Comparison of ENCODE assay signal across 25 mouse cellular contexts in genomic region chr1:127250313-127250712, GRCm38 (mm10).
"Had no signal": no experiment of that assay in that cellular context is flagged by ENCODE, and none has a peak within 500 bp of the region (broad histone marks: within the 10 kb centered on the region; RNA-seq: fewer than 3 reads in every experiment).

No protein-coding gene starts in this region.

- H3K27ac ChIP-seq: gastrocnemius, adult 2 months; heart, adult 2 months; heart, embryonic 13.5 days; heart, embryonic 15.5 days; hindbrain, embryonic 13.5 days; hindbrain, embryonic 15.5 days; hindbrain, postnatal 0 days; intestine, embryonic 15.5 days; layer of hippocampus, adult 2 months; limb, embryonic 13.5 days; limb, embryonic 15.5 days; liver, embryonic 12.5 days; liver, embryonic 14.5 days had no signal

- H3K4me3 ChIP-seq: gastrocnemius, adult 2 months; heart, adult 2 months; heart, embryonic 13.5 days; heart, embryonic 15.5 days; hindbrain, embryonic 13.5 days; hindbrain, embryonic 15.5 days; intestine, embryonic 15.5 days; layer of hippocampus, adult 2 months; limb, embryonic 13.5 days; limb, embryonic 15.5 days; liver, embryonic 12.5 days had no signal

- ATAC-seq: hindbrain, postnatal 0 days; intestine, embryonic 15.5 days; intestine, postnatal 0 days; liver, embryonic 12.5 days had no signal

- H3K27me3 ChIP-seq: heart, embryonic 13.5 days; heart, embryonic 15.5 days; hindbrain, embryonic 13.5 days; hindbrain, embryonic 15.5 days; intestine, embryonic 15.5 days; limb, embryonic 13.5 days; limb, embryonic 15.5 days; liver, embryonic 12.5 days had no signal

- H3K4me1 ChIP-seq: hindbrain, embryonic 15.5 days; limb, embryonic 15.5 days; liver, embryonic 12.5 days had no signal

- DNase-seq: gastrocnemius, adult 2 months; gastrocnemius, postnatal 10 days; gastrocnemius, postnatal 36 days; heart, adult 11 months; heart, adult 2 months; heart, postnatal 14 days; heart, postnatal 36 days; kidney, adult 18-20 months; kidney, adult 8-10 months; kidney, postnatal 10 days; kidney, postnatal 4 days; layer of hippocampus, postnatal 36 days; left cerebral cortex, postnatal 4 days had no signal

- H3K36me3 ChIP-seq: heart, embryonic 15.5 days; intestine, embryonic 15.5 days; liver, embryonic 12.5 days had no signal
